Mouse (Mus musculus) MEL (cell line): ENCODE results near the gene Golga4. TPM values are rescaled to one million over a fixed set of nuclear protein-coding genes. Genes with fewer than 3 reads are reported as not detected.

ENCODE experiments used
- DNase-seq: peaks from one replicate; pipeline ENCODE4 v3.0.0; 2011; ENCODE audit warnings: low read depth, low spot score
- H3K27ac ChIP-seq: 2 replicates; pipeline ENCODE4 v1.5.1; 2012; ENCODE audit warnings: low read depth, mild to moderate bottlenecking, control low read depth, low read length, moderate library complexity; ENCODE audit not compliant: control insufficient read depth
- H3K27me3 ChIP-seq, 2 experiments: fragments of 150-350 bp in 1 of 2; sonication (generic) in 1 of 2; 2 replicates each; pipeline ENCODE4 v1.6.1; 2012; ENCODE audit warnings: low read length in 2 of 2, mild to moderate bottlenecking in 2 of 2, improper control_type of control experiment in 1 of 2, moderate library complexity in 1 of 2; ENCODE audit not compliant: insufficient read depth in 2 of 2, control insufficient read depth in 1 of 2
- H3K36me3 ChIP-seq, 2 experiments: 2 replicates each; pipeline ENCODE4 v1.6.1; 2012 to 2014; ENCODE audit warnings: low read length in 2 of 2, improper control_type of control experiment in 1 of 2, inconsistent platforms in 1 of 2, mild to moderate bottlenecking in 1 of 2; ENCODE audit not compliant: insufficient read depth in 2 of 2, control insufficient read depth in 1 of 2
- H3K4me1 ChIP-seq, 2 experiments: fragments of 150-350 bp in 1 of 2; sonication (generic) in 1 of 2; 2 replicates each; pipeline ENCODE4 v1.6.1; 2012; ENCODE audit warnings: low read length in 2 of 2, improper control_type of control experiment in 1 of 2, mild to moderate bottlenecking in 1 of 2; ENCODE audit not compliant: insufficient read depth in 2 of 2, control insufficient read depth in 1 of 2
- H3K4me3 ChIP-seq, 2 experiments: fragments of 150-350 bp in 1 of 2; sonication (generic) in 1 of 2; 2 replicates each; pipeline ENCODE4 v1.5.1; 2012; ENCODE audit warnings: low read depth in 2 of 2, low read length in 2 of 2, mild to moderate bottlenecking in 2 of 2, moderate library complexity in 2 of 2, control low read depth in 1 of 2, improper control_type of control experiment in 1 of 2; ENCODE audit not compliant: control insufficient read depth in 1 of 2, insufficient read depth in 1 of 2
- H3K79me2 ChIP-seq: 2 replicates; pipeline ENCODE4 v1.6.1; 2012; ENCODE audit warnings: mild to moderate bottlenecking, low read length, moderate library complexity; ENCODE audit not compliant: control insufficient read depth, poor library complexity, insufficient read depth
- H3K9ac ChIP-seq: 2 replicates; pipeline ENCODE4 v1.6.1; 2012; ENCODE audit warnings: low read depth, mild to moderate bottlenecking, control low read depth, low read length, moderate library complexity; ENCODE audit not compliant: control insufficient read depth, poor library complexity, severe bottlenecking
- H3K9me3 ChIP-seq: fragments of 150-350 bp; sonication (generic); replicated peaks from 2 replicates; pipeline ENCODE4 v1.6.1; 2012; ENCODE audit warnings: mild to moderate bottlenecking, low read length, improper control_type of control experiment, moderate library complexity; ENCODE audit not compliant: insufficient read depth
- BHLHE40 ChIP-seq: IDR thresholded peaks from 2 replicates; pipeline ENCODE4 v1.6.1; 2012; ENCODE audit warnings: low read depth, mild to moderate bottlenecking, inconsistent platforms, low read length, improper control_type of control experiment, borderline replicate concordance
- CHD1 ChIP-seq: IDR thresholded peaks from 2 replicates; pipeline ENCODE4 v1.6.1; 2012; ENCODE audit warnings: low read depth, mild to moderate bottlenecking, inconsistent platforms, low read length, improper control_type of control experiment
- CHD2 ChIP-seq: IDR thresholded peaks from 2 replicates; pipeline ENCODE4 v1.6.1; 2011; ENCODE audit warnings: low read length, improper control_type of control experiment
- CTCF ChIP-seq, 3 experiments: IDR thresholded peaks in 2 of 3; conservative IDR thresholded peaks in 1 of 3; 2 replicates each; pipeline ENCODE4 v1.5.1; 2011 to 2012; ENCODE audit warnings: low read length in 3 of 3, low read depth in 2 of 3, mild to moderate bottlenecking in 2 of 3, improper control_type of control experiment in 1 of 3, inconsistent platforms in 1 of 3, mixed read lengths in 1 of 3, moderate library complexity in 1 of 3; ENCODE audit not compliant: control insufficient read depth in 1 of 3, insufficient read depth in 1 of 3, poor library complexity in 1 of 3, severe bottlenecking in 1 of 3
- E2F4 ChIP-seq: IDR thresholded peaks from 2 replicates; pipeline ENCODE4 v1.6.1; 2011; ENCODE audit warnings: low read depth, low read length, improper control_type of control experiment, borderline replicate concordance
- ELF1 ChIP-seq: IDR thresholded peaks from 2 replicates; pipeline ENCODE4 v1.6.1; 2014; ENCODE audit warnings: low read depth, mild to moderate bottlenecking, inconsistent platforms, low read length, improper control_type of control experiment, moderate library complexity
- EP300 ChIP-seq, 2 experiments: IDR thresholded peaks; 2 replicates each; pipeline ENCODE4 v1.6.1; 2011; ENCODE audit warnings: improper control_type of control experiment in 2 of 2, low read length in 2 of 2, low read depth in 1 of 2, mild to moderate bottlenecking in 1 of 2
- ETS1 ChIP-seq: IDR thresholded peaks from 2 replicates; pipeline ENCODE4 v1.6.1; 2012; ENCODE audit warnings: low read depth, mild to moderate bottlenecking, inconsistent platforms, low read length, improper control_type of control experiment, moderate library complexity
- GABPA ChIP-seq: IDR thresholded peaks from 2 replicates; pipeline ENCODE4 v1.6.1; 2012; ENCODE audit warnings: low read depth, mild to moderate bottlenecking, inconsistent platforms, low read length, improper control_type of control experiment, moderate library complexity
- GATA1 ChIP-seq: IDR thresholded peaks from 2 replicates; pipeline ENCODE4 v1.6.1; 2011; ENCODE audit warnings: low read depth, low read length, improper control_type of control experiment
- HCFC1 ChIP-seq: IDR thresholded peaks from 2 replicates; pipeline ENCODE4 v1.6.1; 2012; ENCODE audit warnings: low read depth, mild to moderate bottlenecking, inconsistent platforms, low read length, improper control_type of control experiment, moderate library complexity
- KAT2A ChIP-seq: conservative IDR thresholded peaks from 2 replicates; pipeline ENCODE4 v1.6.1; 2012; ENCODE audit warnings: low read depth, low read length, improper control_type of control experiment, inconsistent platforms
- MAFK ChIP-seq: IDR thresholded peaks from 2 replicates; pipeline ENCODE4 v1.6.1; 2011; ENCODE audit warnings: low read depth, mild to moderate bottlenecking, low read length, improper control_type of control experiment, borderline replicate concordance
- MAX ChIP-seq: IDR thresholded peaks from 2 replicates; pipeline ENCODE4 v1.6.1; 2011; ENCODE audit warnings: low read length, improper control_type of control experiment
- MAZ ChIP-seq: IDR thresholded peaks from 2 replicates; pipeline ENCODE4 v1.6.1; 2012; ENCODE audit warnings: low read depth, mild to moderate bottlenecking, inconsistent platforms, low read length, improper control_type of control experiment
- MEF2A ChIP-seq: IDR thresholded peaks from 2 replicates; pipeline ENCODE4 v1.6.1; 2014; ENCODE audit warnings: low read depth, mild to moderate bottlenecking, inconsistent platforms, low read length, improper control_type of control experiment; ENCODE audit not compliant: poor library complexity, insufficient replicate concordance, severe bottlenecking; ENCODE audit errors: extremely low read depth
- MXI1 ChIP-seq: IDR thresholded peaks from 2 replicates; pipeline ENCODE4 v1.6.1; 2011; ENCODE audit warnings: mild to moderate bottlenecking, low read depth, low read length, improper control_type of control experiment
- MYB ChIP-seq: IDR thresholded peaks from 2 replicates; pipeline ENCODE4 v1.6.1; 2011; ENCODE audit warnings: mild to moderate bottlenecking, low read depth, low read length, improper control_type of control experiment
- MYC ChIP-seq: IDR thresholded peaks from 2 replicates; pipeline ENCODE4 v1.6.1; 2011; ENCODE audit warnings: low read depth, mild to moderate bottlenecking, low read length, improper control_type of control experiment, moderate library complexity
- NRF1 ChIP-seq: IDR thresholded peaks from 2 replicates; pipeline ENCODE4 v1.6.1; 2014; ENCODE audit warnings: low read depth, mild to moderate bottlenecking, inconsistent platforms, low read length, improper control_type of control experiment, moderate library complexity; ENCODE audit not compliant: poor library complexity, insufficient read depth, severe bottlenecking
- POLR2AphosphoS2 ChIP-seq: IDR thresholded peaks from 2 replicates; pipeline ENCODE4 v1.6.1; 2011; ENCODE audit warnings: low read length, improper control_type of control experiment
- POLR2AphosphoS5 ChIP-seq: IDR thresholded peaks from 2 replicates; pipeline ENCODE4 v1.6.1; 2012; ENCODE audit warnings: low read depth, borderline replicate concordance, mild to moderate bottlenecking, inconsistent platforms, low read length, moderate library complexity, mixed read lengths
- RCOR1 ChIP-seq: IDR thresholded peaks from 2 replicates; pipeline ENCODE4 v1.6.1; 2012; ENCODE audit warnings: low read depth, mild to moderate bottlenecking, inconsistent platforms, low read length, improper control_type of control experiment
- TAL1 ChIP-seq: IDR thresholded peaks from 2 replicates; pipeline ENCODE4 v1.6.1; 2012; ENCODE audit warnings: mild to moderate bottlenecking, inconsistent platforms, low read length, moderate library complexity, mixed read lengths
- TBP ChIP-seq: IDR thresholded peaks from 2 replicates; pipeline ENCODE4 v1.8.0; 2011; ENCODE audit warnings: low read depth, low read length, improper control_type of control experiment
- TCF12 ChIP-seq: IDR thresholded peaks from 2 replicates; pipeline ENCODE4 v1.6.1; 2014; ENCODE audit warnings: low read depth, mild to moderate bottlenecking, inconsistent platforms, low read length, improper control_type of control experiment, moderate library complexity
- USF2 ChIP-seq, 2 experiments: IDR thresholded peaks; 2 replicates each; pipeline ENCODE4 v1.6.1; 2011 to 2012; ENCODE audit warnings: improper control_type of control experiment in 2 of 2, low read length in 2 of 2, borderline replicate concordance in 1 of 2, inconsistent platforms in 1 of 2, low read depth in 1 of 2, mild to moderate bottlenecking in 1 of 2; ENCODE audit not compliant: insufficient read depth in 1 of 2
- ZC3H11A ChIP-seq: IDR thresholded peaks from 2 replicates; pipeline ENCODE4 v1.6.1; 2012; ENCODE audit warnings: low read depth, mild to moderate bottlenecking, inconsistent platforms, low read length, improper control_type of control experiment
- ZKSCAN1 ChIP-seq: IDR thresholded peaks from 2 replicates; pipeline ENCODE4 v1.6.1; 2012; ENCODE audit warnings: low read depth, mild to moderate bottlenecking, inconsistent platforms, low read length, improper control_type of control experiment, moderate library complexity
- ZNF384 ChIP-seq: IDR thresholded peaks from 2 replicates; pipeline ENCODE4 v1.6.1; 2012; ENCODE audit warnings: low read depth, mild to moderate bottlenecking, inconsistent platforms, low read length, improper control_type of control experiment
- polyA plus RNA-seq, 2 experiments: library from polyadenylated mRNA; stranded (reverse) in 1 of 2; unstranded in 1 of 2; fragments of >175 nt in 1 of 2; fragments of >200 nt in 1 of 2; gene quantifications; 2 replicates each; pipeline versions ENCODE4 v1.2.1 to v1.2.4; 2012; ENCODE audit warnings: low replicate concordance in 2 of 2, low read depth in 1 of 2; ENCODE audit not compliant: insufficient read length in 2 of 2, insufficient read depth in 1 of 2, missing spikeins in 1 of 2
- total RNA-seq: library from RNA; depleted of rRNA; stranded (reverse); fragments of 300-350 nt; gene quantifications from 2 replicates; pipeline ENCODE4 v1.2.3, GENCODE M21; 2012

The Golga4 gene
- total and polyA plus RNA-seq, 3 experiments = 29.8 to 465 (median 38.9) TPM

- no peaks in the 10 kb centered on the region for H3K9me3 ChIP-seq
- TF ChIP-seq ZNF384 (no peak), ELF1 (no peak), MAFK (no peak), TBP (no peak), CTCF (IDR thresholded peaks at IDR 0.05 in 2 of 3, conservative IDR thresholded peaks at IDR 0.05 in 1 of 3; ENCODE audit: control insufficient read depth in 1 of 3, insufficient read depth in 1 of 3, low read depth in 2 of 3, low read length in 3 of 3, poor library complexity in 1 of 3, severe bottlenecking in 1 of 3) (no peak), ETS1 (no peak), GABPA (no peak), E2F4 (no peak), MEF2A (no peak), BHLHE40 (no peak), MYB (no peak), RCOR1 (no peak), CHD2 (no peak), CHD1 (no peak), MAZ (no peak), POLR2AphosphoS5 (no peak), TAL1 (no peak), ZKSCAN1 (no peak)
- H3K79me2 ChIP-seq = no peaks in the 10 kb centered on the region
- H3K4me1 ChIP-seq = peaks cover 6 to 10% of the 10 kb centered on the region in 2 experiments
- peaks cover 10 to 26% of the 10 kb centered on the region in 2 experiments for H3K36me3 ChIP-seq
- H3K4me3 ChIP-seq = no peak overlapping the region
- H3K27me3 ChIP-seq = no peaks in the 10 kb centered on the region
- H3K9ac ChIP-seq = no peak overlapping the region
- DNase-seq = no peak
- no peak overlapping the region for H3K27ac ChIP-seq
Observed at GRCm38 (mm10) chr9:118537463-118538339, 31.6 kb downstream of the Golga4 start.

GRCm38 (mm10) chr9:118541851-118542250 is 35.8 kb downstream of the Golga4 start:
- H3K79me2 ChIP-seq = no peaks in the 10 kb centered on the region
- no peaks in the 10 kb centered on the region for H3K27me3 ChIP-seq
- TF ChIP-seq USF2 (IDR thresholded peaks at IDR 0.05; ENCODE audit: borderline replicate concordance in 1 of 2, insufficient read depth in 1 of 2, low read depth in 1 of 2, low read length in 2 of 2) (no peak), MAX (no peak), KAT2A (no peak), HCFC1 (no peak), MEF2A (no peak), GATA1 (no peak), RCOR1 (no peak), POLR2AphosphoS5 (no peak), ZNF384 (no peak), NRF1 (no peak), CHD2 (no peak), TCF12 (no peak), EP300 (IDR thresholded peaks at IDR 0.05; ENCODE audit: low read depth in 1 of 2, low read length in 2 of 2) (no peak), MYC (no peak), E2F4 (no peak), POLR2AphosphoS2 (no peak), MXI1 (no peak), ZC3H11A (no peak)
- no peak overlapping the region for H3K27ac ChIP-seq
- H3K4me1 ChIP-seq = peaks cover 5 to 6% of the 10 kb centered on the region in 2 experiments
- no peaks in the 10 kb centered on the region for H3K9me3 ChIP-seq
- peaks cover 5 to 15% of the 10 kb centered on the region in 2 experiments for H3K36me3 ChIP-seq
- H3K9ac ChIP-seq = no peak overlapping the region
- no peak for DNase-seq
- no peak overlapping the region for H3K4me3 ChIP-seq
